Mouse (Mus musculus) C2C12 (cell line): ENCODE results near the gene Castor2.

ENCODE experiments used
- CEBPB ChIP-seq: IDR thresholded peaks from one replicate; pipeline ENCODE4 v1.6.1; 2011; ENCODE audit warnings: low read depth, mild to moderate bottlenecking, control low read depth, moderate library complexity
- CTCF ChIP-seq: IDR thresholded peaks from one replicate; pipeline ENCODE4 v1.5.1; 2011; ENCODE audit not compliant: control insufficient read depth, insufficient read depth, insufficient read length
- FOSL1 ChIP-seq: IDR thresholded peaks from one replicate; pipeline ENCODE4 v1.8.0; 2011; ENCODE audit warnings: mild to moderate bottlenecking, low read length; ENCODE audit not compliant: poor library complexity, insufficient read depth, severe bottlenecking
- MAX ChIP-seq: IDR thresholded peaks from one replicate; pipeline ENCODE4 v1.6.1; 2011; ENCODE audit warnings: mild to moderate bottlenecking, control low read depth
- MYOD1 ChIP-seq: IDR thresholded peaks from one replicate; pipeline ENCODE4 v1.6.1; 2011; ENCODE audit warnings: low read depth; ENCODE audit not compliant: control insufficient read depth, insufficient read length
- MYOG ChIP-seq: IDR thresholded peaks from one replicate; pipeline ENCODE4 v1.6.1; 2011; ENCODE audit not compliant: control insufficient read depth, insufficient read length; ENCODE audit errors: extremely low read depth
- USF1 ChIP-seq: IDR thresholded peaks from one replicate; pipeline ENCODE4 v1.6.1; 2011; ENCODE audit warnings: low read depth, mild to moderate bottlenecking, control low read depth, moderate library complexity

DNA sequence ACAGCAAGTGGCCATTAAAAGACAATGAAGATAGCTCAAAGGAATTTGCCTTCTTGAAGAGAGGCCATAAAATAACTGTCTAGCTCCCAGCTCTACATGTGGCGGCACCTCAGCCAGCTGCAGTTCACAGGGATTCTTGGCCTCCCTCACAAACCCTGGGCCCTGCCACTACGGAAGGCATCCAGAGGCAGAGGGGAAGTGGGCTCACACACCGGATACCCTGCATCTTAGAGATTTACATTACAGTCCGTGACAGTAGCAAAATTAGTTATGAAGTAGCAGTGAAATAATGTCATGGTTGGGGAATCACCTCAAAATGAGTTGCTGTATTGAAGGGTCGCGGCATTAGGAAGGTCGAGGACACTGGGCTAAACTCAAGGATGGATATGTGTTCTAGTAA lies 89.1 kb downstream of the Castor2 start:
- TF ChIP-seq CTCF (no peak), MYOD1 (no peak), MAX (no peak), USF1 (no peak), CEBPB (no peak), FOSL1 (no peak), MYOG (no peak)
